In the genomic region with DNA sequence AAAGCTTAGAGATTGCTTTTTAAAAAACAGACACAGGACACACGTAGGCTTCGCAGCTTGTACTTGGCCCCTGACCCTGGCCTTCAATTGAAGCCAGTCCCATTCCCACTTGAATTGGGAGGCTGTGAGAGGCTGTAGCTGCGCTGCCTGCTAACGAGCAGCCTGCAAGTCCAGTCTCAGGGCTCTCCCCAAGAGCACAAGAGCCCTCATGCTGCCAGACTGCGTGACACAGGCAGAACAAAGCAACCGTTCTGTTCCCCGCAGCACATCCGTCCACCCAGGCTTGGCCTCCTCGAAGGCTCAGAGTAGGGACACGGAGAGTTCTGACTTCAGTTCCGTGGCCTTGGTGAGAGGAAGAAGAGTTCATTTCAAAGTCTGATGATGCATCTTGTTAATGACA, we compare ENCODE assay signal across 11 mouse cellular contexts.
DNase-seq lines count a peak whose midpoint lies in the region; ATAC-seq and TF ChIP-seq lines count a peak whose summit lies in the region.
"Had no signal": no experiment of that assay in that cellular context is flagged by ENCODE, and none has a peak within 500 bp of the region (broad histone marks: within the 10 kb centered on the region; RNA-seq: fewer than 3 reads in every experiment).

No protein-coding gene starts in this region.

- no peak overlapping the region for H3K27ac ChIP-seq in embryonic facial prominence, embryonic 11.5 days (replicated peaks; ENCODE audit: low read depth, low read length)
- H3K27ac ChIP-seq in hindbrain, embryonic 11.5 days (ENCODE audit: low read depth, low read length), result peak overlapping the region; percentile 75; the same call in 1 of the 2 replicates
- H3K27ac ChIP-seq in midbrain, postnatal 0 days (ENCODE audit: low read depth, low read length), result no peak overlapping the region; the same call in 1 of the 2 replicates
- H3K27ac ChIP-seq: macrophage had no signal

- H3K27me3 ChIP-seq in embryonic facial prominence, embryonic 11.5 days (ENCODE audit: control insufficient read depth, insufficient read depth, low read length), result no peaks in the 10 kb centered on the region
- no peaks in the 10 kb centered on the region for H3K27me3 ChIP-seq in hindbrain, embryonic 11.5 days (ENCODE audit: control insufficient read depth, insufficient read depth, low read length)
- no peaks in the 10 kb centered on the region for H3K27me3 ChIP-seq in midbrain, postnatal 0 days (ENCODE audit: insufficient read depth, low read length)

- no peak for TF ChIP-seq CTCF in midbrain, postnatal 0 days (IDR thresholded peaks at IDR 0.05)

- 10% methylated on average over 11 of the region's 11 CpGs for WGBS in embryonic facial prominence, embryonic 11.5 days
- whole genome bisulfite sequencing in hindbrain, embryonic 11.5 days, result 13% methylated on average over 11 of the region's 11 CpGs
- WGBS in midbrain, postnatal 0 days, result 21% methylated on average over 11 of the region's 11 CpGs

- ATAC-seq in embryonic facial prominence, embryonic 11.5 days (replicated peaks; ENCODE audit: insufficient number of reproducible peaks, low FRiP score, low TSS enrichment, low read depth), result peak; percentile 52
- peak; percentile 58 for ATAC-seq in hindbrain, embryonic 11.5 days (ENCODE audit: low FRiP score)
- peak; percentile 57; the same call in 1 of the 2 replicates for ATAC-seq in midbrain, postnatal 0 days (ENCODE audit: low FRiP score)

- no peak overlapping the region for H3K4me3 ChIP-seq in embryonic facial prominence, embryonic 11.5 days (ENCODE audit: low read depth, low read length)
- H3K4me3 ChIP-seq in hindbrain, embryonic 11.5 days (ENCODE audit: low read depth, low read length), result no peak overlapping the region
- no peak overlapping the region for H3K4me3 ChIP-seq in midbrain, postnatal 0 days (ENCODE audit: low read depth, low read length)
- H3K4me3 ChIP-seq: erythroblast, embryonic 14.5 days had no signal

- no peak overlapping the region for H3K4me2 ChIP-seq in embryonic facial prominence, embryonic 11.5 days (ENCODE audit: low read depth, low read length)
- H3K4me2 ChIP-seq in hindbrain, embryonic 11.5 days (replicated peaks; ENCODE audit: low read depth, low read length), result no peak overlapping the region
- H3K4me2 ChIP-seq in midbrain, postnatal 0 days (ENCODE audit: low read depth, low read length, poor library complexity, severe bottlenecking), result no peak overlapping the region

- 0 out of 2 replicates have a peak overlapping the region, but pooled peaks have one; percentile 14 for H3K9ac ChIP-seq in embryonic facial prominence, embryonic 11.5 days (replicated peaks; ENCODE audit: low read length)
- 0 out of 2 replicates have a peak overlapping the region, but pooled peaks have one; percentile 15 for H3K9ac ChIP-seq in hindbrain, embryonic 11.5 days (ENCODE audit: low read depth, low read length)
- no peak overlapping the region for H3K9ac ChIP-seq in midbrain, postnatal 0 days (replicated peaks; ENCODE audit: low read length, poor library complexity, severe bottlenecking)

- no peaks in the 10 kb centered on the region; the same call in 1 of the 2 replicates for H3K36me3 ChIP-seq in embryonic facial prominence, embryonic 11.5 days (replicated peaks; ENCODE audit: control insufficient read depth, insufficient read depth, low read depth, low read length)
- H3K36me3 ChIP-seq in hindbrain, embryonic 11.5 days (ENCODE audit: control insufficient read depth, insufficient read depth, low read length), result no peaks in the 10 kb centered on the region
- peaks cover 11% of the 10 kb centered on the region; the same call in 1 of the 2 replicates for H3K36me3 ChIP-seq in midbrain, postnatal 0 days (ENCODE audit: insufficient read depth, low read length)

- H3K4me1 ChIP-seq in embryonic facial prominence, embryonic 11.5 days (ENCODE audit: control insufficient read depth, insufficient read depth, low read length), result peaks cover 4% of the 10 kb centered on the region
- H3K4me1 ChIP-seq in hindbrain, embryonic 11.5 days (replicated peaks; ENCODE audit: control insufficient read depth, insufficient read depth, low read length), result peaks cover 12% of the 10 kb centered on the region
- H3K4me1 ChIP-seq in midbrain, postnatal 0 days (ENCODE audit: insufficient read depth, low read length), result peaks cover 6% of the 10 kb centered on the region; the same call in 1 of the 2 replicates

- no peaks in the 10 kb centered on the region for H3K9me3 ChIP-seq in embryonic facial prominence, embryonic 11.5 days (replicated peaks; ENCODE audit: control insufficient read depth, low read length)
- no peaks in the 10 kb centered on the region for H3K9me3 ChIP-seq in hindbrain, embryonic 11.5 days (ENCODE audit: control insufficient read depth, low read length)
- no peaks in the 10 kb centered on the region for H3K9me3 ChIP-seq in midbrain, postnatal 0 days (ENCODE audit: low read length)

- DNase-seq in layer of hippocampus, adult 9-11 months, result peak; percentile 40
- no peak for DNase-seq in layer of hippocampus, postnatal 10 days (ENCODE audit: low spot score in 2 of 2)
- peak; percentile 58 for DNase-seq in embryonic facial prominence, embryonic 11.5 days (ENCODE audit: low spot score)
- DNase-seq in hindbrain, embryonic 11.5 days (ENCODE audit: low spot score), result peak; percentile 53
- DNase-seq in midbrain, postnatal 0 days (ENCODE audit: low spot score), result peak; percentile 47
- DNase-seq in spleen, adult 12 weeks (ENCODE audit: low spot score), result no peak
- no peak for DNase-seq in adrenal gland, postnatal 14 days
- DNase-seq in frontal cortex, postnatal 14 days (ENCODE audit: low spot score in 2 of 2), result no peak
- DNase-seq: kidney, postnatal 25 days had no signal

Comparison
In these comparisons a context has a peak if more than half of its experiments do, and no peak if none do; other contexts are left out.
1. DNase-seq: peak in layer of hippocampus, adult 9-11 months (single experiment), embryonic facial prominence, embryonic 11.5 days (single experiment), hindbrain, embryonic 11.5 days (single experiment) and midbrain, postnatal 0 days (single experiment); none in layer of hippocampus, postnatal 10 days (0 of 2), spleen, adult 12 weeks (single experiment), adrenal gland, postnatal 14 days (single experiment) and frontal cortex, postnatal 14 days (0 of 2).
2. Peak in every context shown above with its lines, with median percentiles within 50 percentile points of each other: ATAC-seq.